Mouse (Mus musculus) neural tube, embryonic 12.5 days (tissue): ENCODE measurements around the gene Fam43a. TPM values are rescaled to one million over a fixed set of nuclear protein-coding genes. Genes with fewer than 3 reads are reported as not detected.

Experiments
- ATAC-seq: fragments of 200-750 bp; cut with Nextera tagmentation; 2 replicates; pipeline ENCODE4 v1.8.0; 2017; ENCODE audit warnings: low read depth, mild to moderate bottlenecking, moderate TSS enrichment, moderate library complexity; ENCODE audit not compliant: low FRiP score
- H3K27ac ChIP-seq: fragments of 300-500 bp; sonication (generic); 2 replicates; pipeline ENCODE4 v1.5.1; 2016
- H3K27me3 ChIP-seq: fragments of 300-500 bp; sonication (generic); replicated peaks from 2 replicates; pipeline ENCODE4 v1.6.1; 2016; ENCODE audit warnings: mild to moderate bottlenecking
- H3K36me3 ChIP-seq: fragments of 300-500 bp; sonication (generic); 2 replicates; pipeline ENCODE4 v1.6.1; 2016; ENCODE audit warnings: mild to moderate bottlenecking
- H3K4me1 ChIP-seq: fragments of 300-500 bp; sonication (generic); 2 replicates; pipeline ENCODE4 v1.6.1; 2016
- H3K4me2 ChIP-seq: fragments of 300-500 bp; sonication (generic); replicated peaks from 2 replicates; pipeline ENCODE4 v1.6.1; 2016; ENCODE audit warnings: mild to moderate bottlenecking
- H3K4me3 ChIP-seq: fragments of 300-500 bp; sonication (generic); 2 replicates; pipeline ENCODE4 v1.5.1; 2016
- H3K9ac ChIP-seq: fragments of 300-500 bp; sonication (generic); 2 replicates; pipeline ENCODE4 v1.6.1; 2016; ENCODE audit warnings: mild to moderate bottlenecking
- H3K9me3 ChIP-seq: fragments of 300-500 bp; sonication (generic); 2 replicates; pipeline ENCODE4 v1.6.1; 2016; ENCODE audit warnings: mild to moderate bottlenecking
- WGBS: fragments of 180-500 bp; shearing (Covaris S2); methylation state at CpG from one replicate; pipeline ENCODE4 v1.1.7; 2016; 5-methylcytosine and 5-hydroxymethylcytosine counted together
- polyA plus RNA-seq: library from polyadenylated mRNA; unstranded; fragments of >200 nt; fragmentation: Nextera tagmentation; extraction: Ambion mirVana; gene quantifications from 2 replicates; pipeline ENCODE4 v1.2.1, GENCODE M21; 2016

Gene Fam43a
- polyA plus RNA-seq, 1 experiment from 2014 or later: 20.2 TPM

- no peak overlapping the region for H3K27ac ChIP-seq
- no peaks in the 10 kb centered on the region for H3K9me3 ChIP-seq
- H3K4me3 ChIP-seq: no peak overlapping the region
- ATAC-seq: no peak
- H3K4me2 ChIP-seq: no peak overlapping the region
- H3K4me1 ChIP-seq: no peaks in the 10 kb centered on the region
- H3K36me3 ChIP-seq: peaks cover 94% of the 10 kb centered on the region
- 84% methylated on average over 7 of the region's 7 CpGs for WGBS
- H3K27me3 ChIP-seq: no peaks in the 10 kb centered on the region
- H3K9ac ChIP-seq: no peak overlapping the region
Measured at GRCm38 (mm10) chr16:30575815-30576214, 23.7 kb upstream of the Fam43a start.

- WGBS: 83% methylated on average over 1 of the region's 1 CpGs
- Histone ChIP-seq H3K36me3 (peaks cover 94% of the 10 kb centered on the region), H3K27me3 (no peaks in the 10 kb centered on the region), H3K4me3 (no peak overlapping the region), H3K9me3 (no peaks in the 10 kb centered on the region), H3K9ac (no peak overlapping the region), H3K4me2 (no peak overlapping the region), H3K27ac (no peak overlapping the region), H3K4me1 (no peaks in the 10 kb centered on the region)
- no peak for ATAC-seq
Measured at GRCm38 (mm10) chr16:30576392-30576791, 23.1 kb upstream of the Fam43a start.

- Histone ChIP-seq H3K36me3 (peaks cover 96% of the 10 kb centered on the region), H3K9ac (no peak overlapping the region), H3K4me2 (no peak overlapping the region), H3K27me3 (no peaks in the 10 kb centered on the region), H3K27ac (no peak overlapping the region), H3K4me3 (no peak overlapping the region), H3K9me3 (no peaks in the 10 kb centered on the region), H3K4me1 (no peaks in the 10 kb centered on the region)
- ATAC-seq: no peak
- WGBS: 89% methylated on average over 5 of the region's 5 CpGs
Measured at GRCm38 (mm10) chr16:30580765-30581164, 18.8 kb upstream of the Fam43a start.

- Histone ChIP-seq H3K4me2 (peak overlapping the region; percentile 93), H3K9me3 (no peaks in the 10 kb centered on the region), H3K27ac (no peak overlapping the region), H3K4me1 (peaks cover 10% of the 10 kb centered on the region; the same call in 1 of the 2 replicates), H3K4me3 (peak overlapping the region; percentile 79), H3K36me3 (peaks cover 35% of the 10 kb centered on the region), H3K27me3 (no peaks in the 10 kb centered on the region), H3K9ac (peak overlapping the region; percentile 68)
- WGBS: 4% methylated on average over 19 of the region's 19 CpGs
- no peak for ATAC-seq
Measured at GRCm38 (mm10) chr16:30586935-30587493, 12.5 kb upstream of the Fam43a start.

- Histone ChIP-seq H3K27ac (no peak within 1 kb of the TSS), H3K4me3 (peak within 1 kb of the TSS; percentile 79), H3K27me3 (no peaks in the 10 kb centered on the region), H3K9me3 (no peaks in the 10 kb centered on the region), H3K9ac (peak within 1 kb of the TSS; percentile 68), H3K4me2 (peak within 1 kb of the TSS; percentile 93), H3K36me3 (peaks cover 28% of the 10 kb centered on the region), H3K4me1 (peaks cover 10% of the 10 kb centered on the region; the same call in 1 of the 2 replicates)
- ATAC-seq: peak; percentile 96
- WGBS: 3% methylated on average over 35 of the region's 35 CpGs
Measured at GRCm38 (mm10) chr16:30587494-30588327, 11.8 kb upstream of the Fam43a start, which contains the start of gene Lsg1. Gene Lsg1 (minus strand): TSS chr16:30587592.

GRCm38 (mm10) chr16:30590264-30591209, 9.0 kb upstream of the Fam43a start:
- Histone ChIP-seq H3K36me3 (peaks cover 1% of the 10 kb centered on the region; the same call in 1 of the 2 replicates), H3K9ac (no peak overlapping the region), H3K27ac (no peak overlapping the region), H3K27me3 (no peaks in the 10 kb centered on the region; the same call in 1 of the 2 replicates), H3K4me1 (peaks cover 10% of the 10 kb centered on the region; the same call in 1 of the 2 replicates), H3K4me2 (no peak overlapping the region), H3K9me3 (no peaks in the 10 kb centered on the region), H3K4me3 (no peak overlapping the region)
- WGBS: 48% methylated on average over 7 of the region's 7 CpGs
- no peak for ATAC-seq

GRCm38 (mm10) chr16:30591990-30592389, 7.5 kb upstream of the Fam43a start:
- Histone ChIP-seq H3K27me3 (no peaks in the 10 kb centered on the region; the same call in 1 of the 2 replicates), H3K9ac (no peak overlapping the region), H3K4me2 (no peak overlapping the region), H3K9me3 (no peaks in the 10 kb centered on the region), H3K27ac (no peak overlapping the region), H3K4me1 (peaks cover 8% of the 10 kb centered on the region; the same call in 1 of the 2 replicates), H3K4me3 (no peak overlapping the region), H3K36me3 (no peaks in the 10 kb centered on the region)
- no peak for ATAC-seq
- WGBS: 41% methylated on average over 3 of the region's 3 CpGs

GRCm38 (mm10) chr16:30595356-30595755, 4.2 kb upstream of the Fam43a start:
- no peaks in the 10 kb centered on the region for H3K9me3 ChIP-seq
- no peak for ATAC-seq
- peaks cover 2% of the 10 kb centered on the region; the same call in 1 of the 2 replicates for H3K27me3 ChIP-seq

GRCm38 (mm10) chr16:30595835-30596557, 3.5 kb upstream of the Fam43a start:
- no peaks in the 10 kb centered on the region for H3K9me3 ChIP-seq
- H3K4me1 ChIP-seq: peaks cover 16% of the 10 kb centered on the region
- H3K27me3 ChIP-seq: peaks cover 8% of the 10 kb centered on the region
- H3K4me3 ChIP-seq: no peak overlapping the region
- no peak overlapping the region for H3K4me2 ChIP-seq
- H3K27ac ChIP-seq: no peak overlapping the region
- no peak for ATAC-seq
- H3K36me3 ChIP-seq: no peaks in the 10 kb centered on the region
- 66% methylated on average over 14 of the region's 14 CpGs for WGBS
- no peak overlapping the region for H3K9ac ChIP-seq

More at GRCm38 (mm10) chr16:30595356-30595755, 4.2 kb upstream of the Fam43a start:
- Histone ChIP-seq H3K27ac (no peak overlapping the region), H3K4me2 (no peak overlapping the region), H3K4me3 (no peak overlapping the region), H3K36me3 (no peaks in the 10 kb centered on the region), H3K9ac (no peak overlapping the region), H3K4me1 (peaks cover 10% of the 10 kb centered on the region; the same call in 1 of the 2 replicates)
- WGBS: 48% methylated on average over 3 of the region's 3 CpGs

- H3K27me3 ChIP-seq: peaks cover 17% of the 10 kb centered on the region
- ATAC-seq: peak; percentile 52
- 13% methylated on average over 16 of the region's 16 CpGs for WGBS
Measured at GRCm38 (mm10) chr16:30596959-30597681, 2.4 kb upstream of the Fam43a start.

More at GRCm38 (mm10) chr16:30596959-30597681, 2.4 kb upstream of the Fam43a start:
- Histone ChIP-seq H3K9ac (no peak overlapping the region), H3K9me3 (no peaks in the 10 kb centered on the region), H3K27ac (no peak overlapping the region), H3K4me1 (peaks cover 27% of the 10 kb centered on the region), H3K4me3 (no peak overlapping the region), H3K4me2 (peak overlapping the region; percentile 49), H3K36me3 (no peaks in the 10 kb centered on the region)
